Mouse (Mus musculus): Measurements from ENCODE around the gene Gja8. TPM values are rescaled to one million over a fixed set of nuclear protein-coding genes. Genes with fewer than 3 reads are reported as not detected.

Gene Gja8
- total RNA-seq, 2 experiments from 2014 or later = not detected

GRCm38 (mm10) chr3:96879536-96879935, 46.3 kb downstream of the Gja8 start:
- no peak for DNase-seq

GRCm38 (mm10) chr3:96874808-96875571, 50.8 kb downstream of the Gja8 start:
- no peak for DNase-seq

GRCm38 (mm10) chr3:96872501-96872900, 53.3 kb downstream of the Gja8 start:
- DNase-seq = no peak

- DNase-seq = no peak
Measured at GRCm38 (mm10) chr3:96871070-96871469, 54.8 kb downstream of the Gja8 start.

GRCm38 (mm10) chr3:96870270-96870669, 55.5 kb downstream of the Gja8 start:
- DNase-seq = no peak

GRCm38 (mm10) chr3:96869091-96869490, 56.7 kb downstream of the Gja8 start:
- no peak for DNase-seq

GRCm38 (mm10) chr3:96868566-96868965, 57.3 kb downstream of the Gja8 start:
- no peak for DNase-seq

- no peak for DNase-seq
Measured at GRCm38 (mm10) chr3:96867863-96868262, 58.0 kb downstream of the Gja8 start.

Other genes starting within 250 kb of the Gja8 start
- gene Pias3, start 229.6 kb downstream of the Gja8 start, total RNA-seq (2021) = 1 to 10 TPM; 6.5 to 6.9 TPM
- gene Nudt17, start 217.5 kb downstream of the Gja8 start, total RNA-seq (2021) = under 1 TPM; 0.56 to 0.67 TPM
- 10 to 100 TPM; 18.0 to 20.6 TPM for gene Polr3c, start 198.4 kb downstream of the Gja8 start, total RNA-seq (2021)
- gene Rnf115, start 198.4 kb downstream of the Gja8 start, total RNA-seq (2021) = 100 to 1,000 TPM in 1 of 2 experiments, 10 to 100 TPM in 1; 87.8 to 109 TPM
- not detected for gene Pdzk1, start 96.7 kb downstream of the Gja8 start, total RNA-seq (2021)
- gene Cd160, start 96.7 kb downstream of the Gja8 start, total RNA-seq (2021) = not detected
- gene Gja5, start 21.3 kb downstream of the Gja8 start, total RNA-seq (2021) = 1 to 10 TPM; 2.8 to 6.2 TPM
- gene Gpr89, start 20.7 kb downstream of the Gja8 start, total RNA-seq (2021) = 10 to 100 TPM; 13.8 to 20.6 TPM
- gene Acp6, start 232.8 kb upstream of the Gja8 start, total RNA-seq (2021) = 10 to 100 TPM; 19.4 to 22.0 TPM